Mouse (Mus musculus) bone marrow macrophage, adult 2 months (primary cell): ENCODE results near the gene Arl2bp.

ENCODE experiments used
- CTCF ChIP-seq: IDR thresholded peaks from 2 replicates; pipeline ENCODE4 v1.5.1; 2012; ENCODE audit warnings: low read depth, mild to moderate bottlenecking, low read length, moderate library complexity
- POLR2A ChIP-seq: IDR thresholded peaks from 2 replicates; pipeline ENCODE4 v1.6.1; 2012; ENCODE audit warnings: mild to moderate bottlenecking, low read depth, low read length, borderline replicate concordance

- no peak for TF ChIP-seq POLR2A
- no peak for TF ChIP-seq CTCF
These were observed 40.5 kb downstream of the Arl2bp start for GRCm38 (mm10) chr8:94706732-94707395.
